Mouse (Mus musculus) neutrophil, adult 65 days (primary cell): ENCODE results near the gene Eif4g3. TPM values are rescaled to one million over a fixed set of nuclear protein-coding genes. Genes with fewer than 3 reads are reported as not detected.

Experiments
- total RNA-seq: library from RNA; stranded (reverse); gene quantifications from 2 replicates; pipeline ENCODE4 v1.2.4, GENCODE M21; 2023

Gene Eif4g3
- total RNA-seq: 128 and 144 TPM in 2 replicates

DNA sequence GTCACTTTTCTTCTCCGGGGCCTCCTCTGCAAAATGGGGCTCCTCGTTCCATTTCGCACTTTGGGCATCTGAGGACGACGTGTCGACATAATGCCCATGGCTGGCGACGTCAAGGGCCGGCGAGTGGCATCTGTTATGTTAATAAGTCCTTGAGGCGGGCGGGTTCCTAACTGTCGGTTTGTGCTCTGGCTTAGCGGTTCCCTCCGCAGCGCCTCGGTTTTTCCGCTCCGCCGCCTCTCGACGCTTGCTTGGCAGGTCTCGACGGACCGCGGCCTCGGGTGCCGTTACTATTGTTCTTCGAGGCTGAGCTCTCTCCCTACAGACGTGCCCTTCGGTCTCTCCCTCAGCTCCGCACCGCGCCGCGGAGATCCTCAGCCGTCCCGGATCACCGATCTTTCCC is at the start of gene Eif4g3:
Gene Eif4g3 (plus strand): TSS at position 133 of the 400 bp plus-strand sequence.

GRCm38 (mm10) chr4:138216200-138216890 is 223.5 kb downstream of the Eif4g3 start, which contains the start of gene Hp1bp3:
Hp1bp3 (plus strand) TSS chr4:138216296.

GRCm38 (mm10) chr4:138250088-138250960 is 257.5 kb downstream of the Eif4g3 start, which contains the start of the genes Sh2d5 and Kif17:
Sh2d5 (plus strand) TSS chr4:138250403.
Kif17 (plus strand) TSS chr4:138250435.

Other genes with a start within 250 kb of the Eif4g3 start
- gene Alpl, start 196.6 kb upstream of the Eif4g3 start, total RNA-seq: 0.47 and 1.7 TPM in 2 replicates
- 8.0 and 13.3 TPM in 2 replicates for gene Ece1, start 130.8 kb upstream of the Eif4g3 start, total RNA-seq
- gene Hp1bp3, start 223.3 kb downstream of the Eif4g3 start, total RNA-seq: 108 and 132 TPM in 2 replicates